Mouse (Mus musculus) heart, postnatal 0 days (tissue): ENCODE measurements around the gene Mtmr14.

Experiments used
- CTCF ChIP-seq: IDR thresholded peaks from 2 replicates; pipeline ENCODE4 v1.5.1; 2016; ENCODE audit warnings: antibody characterized with exemption, control low read depth, low read depth
- EP300 ChIP-seq: IDR thresholded peaks from 2 replicates; pipeline ENCODE4 v1.6.1; 2016; ENCODE audit warnings: antibody characterized with exemption, low read depth

GRCm38 (mm10) chr6:113254899-113255298 lies 17.3 kb downstream of the Mtmr14 start:
- no peak for TF ChIP-seq CTCF
- TF ChIP-seq EP300, result no peak
